Mouse (Mus musculus) kidney, adult 8-10 months (tissue): ENCODE data around the gene Cacna1b.

ENCODE experiments used
- DNase-seq, 2 experiments: peaks; one replicate each; pipeline ENCODE4 v3.0.0; 2022

Cacna1b gene

DNA sequence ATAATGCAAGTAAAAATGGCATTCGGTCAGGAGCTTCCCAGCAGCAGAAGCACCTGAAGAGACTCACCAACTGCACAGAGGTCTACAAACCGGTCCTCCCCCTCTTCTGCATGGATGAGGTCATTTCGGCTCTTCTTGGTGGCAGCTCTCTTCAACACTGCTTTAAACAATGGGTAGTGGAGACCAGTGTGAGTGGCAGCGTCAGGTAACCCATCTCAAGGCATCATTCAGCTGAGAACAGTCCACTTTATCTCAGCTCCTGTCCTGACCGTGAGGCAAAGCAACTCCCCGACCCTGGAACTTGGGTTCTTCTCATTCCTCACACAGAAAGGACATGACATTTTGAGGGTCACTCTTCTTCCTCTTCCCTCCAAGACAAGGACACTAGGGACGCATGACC lies 45.0 kb downstream of the Cacna1b start:
- no peak for DNase-seq

DNA sequence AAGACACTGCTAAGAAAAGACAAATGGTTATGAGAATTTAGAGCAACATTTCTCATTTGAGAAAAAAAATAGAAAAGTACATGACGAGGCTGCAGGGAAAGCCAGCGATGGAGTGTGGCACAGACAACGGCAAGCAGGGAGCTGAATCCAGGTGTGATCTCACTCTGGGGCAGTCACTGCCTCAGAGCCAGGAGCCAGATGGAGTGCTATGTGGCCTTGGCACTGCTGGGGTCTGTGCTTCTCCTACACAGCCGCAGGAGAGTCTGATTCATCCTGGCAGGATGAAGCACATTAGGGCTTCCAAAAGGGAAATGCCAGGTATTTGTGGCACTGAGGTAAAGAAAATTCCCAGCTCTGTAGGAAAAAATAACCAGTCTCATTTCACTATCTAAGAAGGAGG lies 45.5 kb downstream of the Cacna1b start:
- DNase-seq: no peak

DNA sequence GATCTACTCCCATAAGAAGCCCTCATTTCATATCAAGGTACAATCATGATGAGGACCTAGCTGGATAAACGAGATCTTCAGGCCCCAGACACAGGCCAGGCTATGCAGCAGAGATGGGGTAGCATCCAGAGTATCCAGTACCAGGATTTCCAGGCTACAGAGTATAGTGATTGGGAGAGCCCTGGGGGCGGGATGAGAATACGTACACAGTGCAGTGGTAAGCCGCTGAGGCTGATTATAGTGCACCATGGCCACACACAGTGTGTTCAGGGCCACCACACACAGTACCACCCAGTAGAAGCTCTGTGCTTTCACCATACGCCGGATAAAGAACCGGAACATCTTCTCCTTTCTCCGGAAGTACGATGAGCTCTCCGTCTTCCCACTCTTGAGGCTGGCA lies 57.0 kb downstream of the Cacna1b start:
- no peak for DNase-seq

DNA sequence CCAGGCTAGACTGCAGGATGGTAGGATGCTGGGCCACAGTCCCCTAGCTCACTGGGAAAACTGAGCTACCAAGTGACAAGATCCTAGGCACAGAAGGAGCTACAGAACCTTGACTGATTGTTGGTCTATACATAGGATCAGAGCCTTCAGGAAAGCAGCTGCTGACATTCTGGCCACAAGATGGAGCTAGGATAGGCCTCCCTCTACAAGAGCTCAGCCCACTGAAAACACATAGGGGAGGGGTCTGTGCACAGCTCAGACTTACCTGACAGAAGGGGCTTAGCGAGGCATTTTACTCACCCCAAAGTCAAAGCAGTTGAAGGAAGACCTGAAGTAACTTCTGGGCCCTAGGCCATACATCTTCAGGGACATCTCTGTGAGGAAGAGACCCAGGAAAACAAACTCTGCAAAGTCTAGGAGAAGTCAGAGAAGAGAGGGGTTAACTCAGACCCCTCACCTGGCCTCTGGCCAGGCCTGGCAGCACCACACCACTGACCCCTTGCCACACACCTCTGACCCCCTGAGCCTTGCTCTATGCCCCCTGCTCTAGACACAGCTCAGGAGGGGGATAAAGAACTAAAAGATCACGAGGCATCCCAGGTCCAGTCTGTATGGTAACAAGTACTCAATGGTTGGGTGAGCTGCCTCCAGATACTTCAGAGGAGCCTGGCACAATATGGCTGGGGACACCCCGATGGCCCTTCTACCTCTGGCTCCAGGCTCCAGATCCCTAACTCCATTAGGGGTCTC lies 60.6 kb downstream of the Cacna1b start:
- DNase-seq: no peak

DNA sequence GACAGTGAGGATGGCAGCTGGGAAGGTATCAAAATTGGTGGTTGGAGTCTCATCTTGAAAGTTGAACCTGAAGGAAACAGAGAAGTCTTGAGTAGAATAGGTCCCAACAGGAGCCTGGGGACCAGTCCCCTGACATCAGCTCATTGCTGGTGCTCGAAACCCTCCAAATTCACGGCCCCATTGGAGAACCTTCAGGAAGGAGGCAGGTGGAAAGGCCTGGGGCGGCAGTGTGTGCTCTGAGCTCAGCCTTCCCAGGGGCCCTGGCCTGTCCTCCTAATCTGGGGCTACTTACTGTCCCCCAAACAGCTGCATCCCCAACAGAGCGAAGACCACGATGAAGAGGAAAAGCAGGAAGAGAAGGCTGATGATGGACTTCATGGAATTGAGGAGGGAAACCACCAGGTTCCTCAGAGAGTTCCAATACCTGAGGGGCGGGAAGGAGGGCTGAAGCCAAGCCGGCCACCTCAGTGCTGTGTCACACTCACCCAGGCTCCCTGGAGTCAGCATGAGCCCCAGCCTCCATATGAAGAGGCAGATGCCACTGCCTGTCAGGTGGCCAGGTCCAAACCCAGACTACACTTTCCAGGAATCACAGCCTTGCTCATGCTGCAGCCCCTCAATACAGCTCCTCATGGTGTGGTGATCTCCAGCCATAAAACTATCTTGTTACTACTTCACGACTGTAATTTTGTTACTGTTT lies 65.5 kb downstream of the Cacna1b start:
- DNase-seq: no peak

DNA sequence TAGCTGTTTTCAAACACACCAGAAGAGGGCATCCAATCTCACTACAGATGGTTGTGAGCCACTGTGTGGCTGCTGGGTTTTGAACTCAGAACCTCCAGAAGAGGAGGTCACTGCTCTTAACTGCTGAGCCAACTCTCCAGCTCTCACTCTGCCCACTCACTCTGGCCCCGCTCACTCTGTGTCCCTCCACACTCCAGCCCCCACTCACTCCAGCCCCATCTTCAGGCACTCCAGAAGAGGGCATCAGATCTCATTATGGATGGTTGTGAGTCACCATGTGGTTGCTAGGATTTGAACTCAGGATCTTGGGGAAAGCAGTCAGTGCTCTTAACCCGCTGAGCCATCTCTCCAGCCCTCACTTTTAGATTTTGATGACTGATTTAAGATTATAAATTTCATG lies 70.6 kb downstream of the Cacna1b start:
- DNase-seq: no peak

DNA sequence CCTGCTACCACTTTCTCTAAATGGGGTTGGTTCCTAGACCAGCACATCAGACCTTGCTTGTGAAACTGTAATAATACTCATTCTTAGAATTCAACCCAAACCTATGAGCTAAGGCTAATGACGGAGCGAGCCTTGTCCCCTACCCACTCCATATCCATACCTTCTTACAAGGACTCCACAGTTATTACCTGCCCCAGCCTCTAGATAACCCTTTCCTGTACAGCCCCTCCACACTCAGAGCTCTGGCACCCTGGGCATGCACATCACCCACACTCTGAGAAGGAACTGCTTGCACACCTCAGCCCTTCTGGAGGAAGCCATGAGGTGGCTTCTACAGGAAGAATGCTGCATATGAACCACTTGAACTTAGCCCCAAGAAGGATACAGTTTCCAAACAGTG lies 72.6 kb downstream of the Cacna1b start:
- DNase-seq: no peak

DNA sequence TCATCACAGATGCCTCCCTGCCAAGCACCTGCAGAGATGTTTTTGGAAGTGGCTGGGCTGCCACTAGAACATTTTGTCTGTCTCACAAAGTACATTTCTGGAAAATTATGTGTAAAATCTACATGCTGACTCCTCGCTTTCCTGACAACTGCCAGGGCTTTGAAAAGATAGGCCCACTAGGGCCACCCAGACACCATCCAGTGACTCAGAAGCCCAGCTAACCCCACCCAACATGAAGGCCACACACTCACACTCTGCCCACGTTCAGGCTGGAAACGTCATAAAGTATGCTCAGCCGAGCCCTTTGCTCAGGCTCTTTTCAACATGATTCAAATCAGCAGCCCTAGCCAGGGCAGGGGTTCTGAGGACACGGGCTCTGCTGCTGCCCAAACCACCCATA lies 77.6 kb downstream of the Cacna1b start:
- DNase-seq: no peak

DNA sequence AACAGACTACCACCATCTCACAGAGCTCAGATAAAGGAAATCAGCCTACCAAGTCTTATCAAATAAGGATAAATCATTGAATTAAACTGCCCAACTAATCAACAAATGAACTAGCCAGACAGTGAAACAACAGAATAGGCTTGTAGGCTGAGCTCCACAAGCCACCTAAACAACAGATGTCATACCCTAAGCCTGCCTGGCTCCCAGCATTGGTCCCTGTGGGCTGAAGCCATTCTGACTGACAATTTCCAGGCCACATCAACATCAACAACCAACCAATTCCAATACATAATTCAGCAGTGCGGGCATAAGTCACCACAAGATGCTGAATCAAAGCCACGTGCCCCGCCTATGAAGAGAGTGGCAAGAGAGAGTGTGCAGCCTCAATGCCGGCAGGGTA lies 78.2 kb downstream of the Cacna1b start:
- no peak for DNase-seq

DNA sequence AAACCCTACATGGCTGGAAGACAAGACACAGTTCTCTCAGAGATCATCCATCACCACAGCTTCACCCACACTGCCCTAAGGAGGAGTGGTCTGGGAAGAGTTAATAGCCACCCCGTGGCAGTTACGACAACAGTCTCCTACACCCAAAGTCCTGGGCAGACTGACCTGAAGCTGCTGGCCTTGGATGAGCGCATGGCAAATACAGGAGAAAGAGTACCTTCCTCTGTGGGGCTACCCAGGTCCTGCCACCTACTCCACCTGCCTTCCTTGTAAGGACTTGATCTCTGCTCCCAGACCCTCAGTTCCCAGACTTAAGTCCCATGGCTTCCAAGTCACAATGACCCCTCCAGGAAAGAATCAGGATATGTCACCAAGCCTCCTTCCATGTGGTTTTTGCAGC lies 79.7 kb downstream of the Cacna1b start:
- no peak for DNase-seq

DNA sequence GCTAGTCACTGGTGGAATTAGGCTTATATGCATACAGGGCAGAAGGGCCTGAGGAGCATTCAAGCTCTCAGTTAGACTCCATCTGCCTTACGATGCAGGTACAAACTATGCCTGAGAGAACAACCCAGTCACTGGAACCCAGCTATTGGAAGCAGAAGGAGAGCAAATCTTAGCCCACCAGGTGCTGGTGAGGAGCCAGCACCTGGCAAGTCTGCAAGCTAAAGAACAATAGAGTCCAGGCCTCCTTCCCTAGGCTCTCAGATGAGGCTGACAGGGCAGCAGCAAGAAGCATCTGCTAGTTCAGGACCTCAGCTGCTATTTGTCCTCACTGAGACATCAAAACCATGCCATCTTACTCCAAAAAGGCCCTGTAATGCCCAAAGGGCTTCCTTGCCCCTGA lies 82.2 kb downstream of the Cacna1b start:
- no peak for DNase-seq

DNA sequence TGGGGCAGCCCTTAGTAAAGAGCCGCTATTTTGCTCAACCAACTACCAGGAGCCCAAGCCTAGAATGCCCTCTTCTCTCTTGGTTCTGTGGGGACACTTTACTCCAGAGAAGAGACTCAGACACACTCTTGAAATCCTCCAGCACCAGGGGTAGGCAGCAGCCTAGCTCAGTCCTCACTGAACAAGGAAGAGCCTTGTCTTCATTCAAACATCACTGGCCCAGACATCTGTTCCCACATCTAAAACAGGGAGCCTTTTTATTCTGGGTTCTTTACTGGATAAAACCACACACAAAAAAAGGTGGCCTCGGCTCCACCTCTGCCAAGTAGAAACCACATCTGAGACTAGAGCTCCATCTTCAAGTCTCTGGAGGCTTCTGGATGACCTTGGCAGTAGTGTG lies 82.8 kb downstream of the Cacna1b start:
- DNase-seq: no peak

DNA sequence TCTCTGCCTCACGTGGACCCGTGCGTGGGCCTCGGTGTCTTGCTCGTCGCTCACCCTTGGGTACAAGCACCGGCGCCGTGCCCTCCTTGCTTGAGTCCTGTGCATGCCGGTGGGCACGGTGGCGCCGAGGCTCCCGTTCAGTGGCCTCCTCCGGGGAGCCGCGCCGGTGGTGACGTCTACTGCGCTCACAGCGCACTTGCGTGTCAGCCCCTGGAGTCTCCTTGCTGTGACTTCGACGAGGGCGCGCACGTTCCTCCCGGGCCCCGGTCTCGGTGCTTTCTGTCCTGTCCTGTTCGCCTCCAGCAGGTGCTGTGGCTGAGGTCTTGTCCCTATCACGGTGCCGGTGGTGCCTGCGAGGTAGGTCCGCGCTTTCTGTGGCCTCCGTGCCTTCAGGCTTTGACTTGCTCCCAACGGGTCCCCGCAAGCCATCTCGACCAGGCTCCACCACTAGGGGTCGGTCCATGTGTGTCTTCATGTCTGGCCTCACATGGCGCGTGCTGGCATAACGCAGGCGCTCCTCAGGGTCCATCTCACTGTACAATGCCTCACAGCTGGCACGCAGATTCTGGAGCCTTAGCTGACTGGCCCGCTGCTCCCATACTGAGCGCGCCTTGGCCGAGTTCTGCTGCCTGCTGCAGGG lies 83.8 kb downstream of the Cacna1b start:
- DNase-seq: peak in 1 of 2 experiments; percentile 7

DNA sequence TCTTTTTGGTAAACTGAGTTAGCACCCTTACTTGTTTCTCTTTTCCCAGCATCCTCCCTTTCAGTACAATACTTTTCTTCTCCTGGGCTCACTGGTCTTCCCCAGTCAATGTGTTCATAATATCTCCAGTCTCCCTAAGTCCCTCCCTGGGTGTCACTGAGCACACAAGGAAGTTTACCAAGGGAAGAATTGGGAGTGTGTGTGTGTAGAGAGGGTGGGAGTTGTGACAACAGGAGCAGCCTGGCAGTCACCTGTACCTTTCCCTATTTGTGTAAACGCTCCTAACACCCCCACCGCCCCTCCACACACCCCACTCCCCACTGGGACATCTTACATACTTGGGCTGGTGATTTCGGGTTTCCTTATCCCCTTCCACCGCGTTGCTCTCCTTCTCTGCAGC lies 84.4 kb downstream of the Cacna1b start:
- DNase-seq: no peak

DNA sequence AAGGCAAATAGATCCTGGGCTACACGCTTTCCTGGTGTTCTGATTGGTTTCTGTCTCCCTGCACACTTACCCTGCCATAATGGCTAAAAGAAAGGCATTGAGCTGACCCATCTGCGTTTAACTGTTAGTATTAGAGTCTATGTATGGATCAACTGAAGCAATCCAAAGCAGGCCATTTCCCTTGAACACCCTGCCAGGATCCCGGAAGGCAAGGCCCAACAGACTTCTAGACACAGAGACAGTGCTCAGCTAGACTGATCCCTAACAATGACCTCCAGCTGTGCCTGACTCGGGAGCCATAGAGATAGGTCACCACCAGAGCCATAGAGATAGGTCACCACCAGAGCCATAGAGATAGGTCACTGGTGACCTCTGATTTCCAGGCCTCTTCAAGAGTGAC lies 84.8 kb downstream of the Cacna1b start:
- DNase-seq: no peak

DNA sequence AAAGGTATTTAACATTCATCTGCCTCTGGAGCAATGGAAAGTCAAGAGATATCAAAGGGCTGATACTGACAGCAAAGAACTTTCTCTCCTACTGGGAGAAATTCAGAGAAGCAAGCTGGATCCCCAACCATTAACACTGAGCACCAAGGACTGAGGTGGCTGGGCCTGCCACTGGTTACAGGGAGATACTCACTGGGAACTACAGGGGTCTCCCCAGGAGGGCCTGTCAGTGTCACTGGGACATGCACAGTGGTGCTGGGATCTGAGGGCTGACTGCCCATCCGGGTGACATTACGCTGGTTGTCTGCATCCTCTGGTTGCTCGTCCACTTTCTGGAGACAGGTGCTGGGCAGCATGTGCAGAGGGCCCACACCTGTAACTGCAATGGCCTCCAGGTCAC lies 85.3 kb downstream of the Cacna1b start:
- DNase-seq: no peak

DNA sequence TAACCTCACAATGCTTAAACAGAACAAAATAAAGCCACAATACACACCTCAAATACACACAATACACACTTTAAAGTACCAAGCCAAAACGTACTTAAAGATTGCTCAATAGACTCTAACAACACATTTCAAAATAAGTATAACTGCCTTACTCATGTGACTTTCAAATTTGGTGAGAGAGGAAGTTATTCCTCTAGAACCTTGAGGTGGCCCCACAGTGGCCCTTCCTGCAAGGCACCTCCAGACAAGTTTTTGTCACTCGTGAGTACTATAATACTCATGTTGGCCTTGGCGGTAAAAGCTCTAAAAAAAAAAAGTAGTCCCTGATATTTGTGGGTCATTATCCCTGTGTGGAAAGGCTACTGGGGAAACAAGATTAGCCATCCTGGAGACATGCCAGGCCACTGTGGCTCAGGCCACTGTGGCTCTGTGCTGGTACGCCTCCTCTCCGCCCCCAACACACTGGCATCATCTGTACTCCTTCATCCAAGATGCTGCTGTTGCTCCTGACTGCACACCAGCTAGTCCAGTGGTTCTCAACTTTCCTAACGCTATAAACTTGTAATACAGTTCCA lies 88.4 kb downstream of the Cacna1b start:
- DNase-seq: no peak

DNA sequence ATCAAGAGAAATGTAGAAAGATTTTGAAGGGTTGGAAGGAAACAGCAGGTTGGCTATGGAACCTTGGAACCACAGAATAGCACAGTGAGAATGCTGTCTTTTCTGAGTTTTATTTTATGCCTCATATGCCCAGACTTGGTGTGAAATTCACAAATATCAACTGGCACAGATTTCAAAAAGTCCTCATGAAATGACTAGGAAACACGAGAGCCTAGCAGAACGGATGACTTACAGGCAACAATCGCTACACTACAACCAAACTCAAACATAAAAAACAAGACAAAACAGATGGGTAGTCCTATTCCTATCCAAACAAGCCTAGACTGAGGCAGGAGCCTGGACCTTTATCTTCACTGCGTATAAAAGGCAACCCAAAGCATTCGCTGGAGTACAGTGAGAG lies 94.4 kb downstream of the Cacna1b start:
- DNase-seq: no peak

DNA sequence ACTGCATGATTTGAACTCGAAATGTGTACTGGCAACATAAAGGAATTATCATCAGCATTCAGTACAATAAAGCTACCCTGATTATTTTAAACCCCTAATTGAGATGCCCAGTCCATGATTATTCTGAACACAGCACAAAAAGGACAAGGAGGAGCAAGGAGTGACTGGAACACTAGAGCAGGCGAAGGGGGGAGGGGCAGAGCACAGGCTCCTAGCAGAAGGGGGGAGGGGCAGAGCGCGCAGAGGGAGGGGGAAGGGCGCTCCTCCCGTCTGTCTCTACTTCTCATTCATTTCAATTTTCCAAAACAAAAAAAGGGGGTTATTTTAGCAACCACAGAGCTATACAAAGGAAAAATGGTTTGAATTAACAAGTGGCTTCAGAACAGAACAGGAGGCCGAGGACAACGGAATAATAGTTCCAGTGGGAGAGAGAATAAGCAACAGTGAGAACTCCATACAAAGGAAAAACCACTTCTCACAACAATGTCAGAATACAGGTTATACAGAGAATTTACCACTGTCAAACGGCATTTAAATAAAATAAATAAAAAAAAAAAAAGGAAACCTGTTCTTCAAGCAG lies 98.2 kb downstream of the Cacna1b start:
- no peak for DNase-seq

DNA sequence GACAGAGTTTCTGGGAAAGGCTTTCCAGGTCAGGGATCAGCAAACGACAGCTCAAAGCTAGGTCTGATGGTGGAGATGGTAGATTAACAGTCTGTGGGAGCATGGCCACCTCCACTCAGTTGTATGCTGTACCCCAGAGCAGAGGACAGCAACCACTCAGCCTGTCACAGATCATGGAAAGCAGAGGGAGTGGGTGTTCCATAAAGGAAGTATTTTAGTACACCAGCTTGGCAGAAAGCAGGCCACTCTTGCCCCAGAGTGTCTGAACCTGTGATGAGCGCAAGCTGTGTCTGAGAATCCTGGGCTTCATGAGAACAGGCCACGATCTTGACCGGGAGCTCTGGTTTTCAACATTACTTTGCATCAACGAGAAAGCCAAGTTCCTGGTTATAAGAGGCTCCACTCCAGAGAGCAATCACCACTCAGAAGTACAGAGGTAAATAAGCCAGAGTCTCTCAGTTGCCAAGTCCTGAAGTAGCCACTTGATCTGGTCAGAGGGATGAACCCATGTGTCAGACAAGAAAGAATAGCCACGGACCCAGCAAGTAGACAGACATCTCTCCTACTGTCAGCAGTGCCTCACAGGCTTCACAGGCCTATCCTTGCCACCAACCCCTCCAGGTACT lies 103.7 kb downstream of the Cacna1b start:
- DNase-seq: no peak

DNA sequence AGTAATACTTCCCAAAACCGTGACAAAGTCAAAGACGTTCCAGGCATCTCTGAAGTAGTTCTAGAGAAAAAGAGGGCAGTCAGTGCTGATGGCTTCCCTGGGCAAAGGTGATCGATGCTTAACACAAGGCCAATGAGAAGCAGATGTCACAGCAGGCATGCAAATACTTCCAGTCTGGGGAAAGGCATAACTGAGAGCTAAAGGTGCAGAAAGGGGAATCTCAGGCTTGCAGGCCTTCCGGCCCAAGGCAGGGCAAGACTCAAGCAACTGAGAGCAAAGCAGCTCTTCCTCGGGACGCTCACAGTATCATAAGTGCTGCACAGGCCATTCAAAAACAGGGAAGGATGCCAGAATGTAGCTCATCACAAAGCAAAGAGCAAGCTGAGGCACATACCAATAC lies 114.4 kb downstream of the Cacna1b start:
- no peak for DNase-seq

DNA sequence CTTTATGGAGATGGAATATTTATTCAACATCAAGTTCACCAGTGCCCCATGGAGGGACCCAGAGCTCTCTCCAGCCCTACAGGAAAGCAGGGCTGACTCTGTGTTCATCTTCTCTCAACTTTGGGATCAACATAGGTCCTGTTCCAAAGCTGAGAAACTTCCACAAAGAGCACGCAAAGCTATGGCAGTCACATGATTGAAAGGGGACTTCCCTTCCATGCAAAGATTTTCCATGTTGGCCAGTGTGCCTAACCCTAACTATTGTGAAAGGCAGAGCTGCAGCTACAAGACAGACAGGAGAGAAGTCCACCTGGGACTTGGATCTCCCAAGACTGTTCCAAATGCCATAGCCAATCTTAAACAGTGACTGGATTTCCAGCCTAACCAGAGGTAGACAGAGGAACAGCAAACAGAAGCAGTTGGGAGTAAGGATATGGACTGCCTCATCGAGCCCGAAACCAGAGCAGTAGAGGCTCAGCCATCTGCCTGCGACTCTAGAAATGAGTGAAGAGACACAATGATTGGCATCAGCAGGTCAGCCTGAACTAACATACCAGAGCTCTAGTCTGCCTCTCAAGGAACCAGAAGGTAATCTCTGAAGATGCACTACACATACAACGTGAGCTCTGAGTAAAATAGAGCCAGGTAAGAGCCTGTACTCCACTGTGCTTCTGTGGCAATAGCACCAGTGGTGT lies 116.4 kb downstream of the Cacna1b start:
- DNase-seq: no peak
